Mouse (Mus musculus) E14TG2a.4 (cell line): Measurements from ENCODE around the gene Cracr2a.

Source experiments
- H3K27me3 ChIP-seq: 2 replicates; pipeline ENCODE4 v1.6.1; 2014; ENCODE audit warnings: low read length, control low read depth; ENCODE audit not compliant: insufficient read depth
- H3K36me3 ChIP-seq: 2 replicates; pipeline ENCODE4 v1.6.1; 2014; ENCODE audit warnings: low read length, control low read depth; ENCODE audit not compliant: insufficient read depth
- H3K4me1 ChIP-seq: replicated peaks from 2 replicates; pipeline ENCODE4 v1.6.1; 2014; ENCODE audit warnings: low read depth, low read length, control low read depth
- H3K4me3 ChIP-seq: replicated peaks from 2 replicates; pipeline ENCODE4 v1.5.1; 2014; ENCODE audit warnings: mild to moderate bottlenecking, low read length
- H3K9me3 ChIP-seq: 2 replicates; pipeline ENCODE4 v1.6.1; 2014; ENCODE audit warnings: low read length, control low read depth
- CTCF ChIP-seq: conservative IDR thresholded peaks from 2 replicates; pipeline ENCODE4 v1.5.1; 2014; ENCODE audit warnings: low read length
- NANOG ChIP-seq: IDR thresholded peaks from 2 replicates; pipeline ENCODE4 v1.6.1; 2014; ENCODE audit warnings: borderline replicate concordance, low read length, mixed read lengths
- POU5F1 ChIP-seq: IDR thresholded peaks from 2 replicates; pipeline ENCODE4 v1.6.1; 2014; ENCODE audit warnings: low read length, borderline replicate concordance

The Cracr2a gene

GRCm38 (mm10) chr6:127593487-127593886 is 32.3 kb downstream of the Cracr2a start:
- Histone ChIP-seq H3K36me3 (no peaks in the 10 kb centered on the region), H3K4me1 (peaks cover 4% of the 10 kb centered on the region; the same call in 1 of the 2 replicates), H3K9me3 (0 out of 2 replicates have a peak, but pooled peaks cover 6% of the 10 kb centered on the region), H3K4me3 (no peak overlapping the region), H3K27me3 (peaks cover 33% of the 10 kb centered on the region)
- TF ChIP-seq NANOG (no peak), CTCF (no peak), POU5F1 (no peak)

- Histone ChIP-seq H3K4me1 (peaks cover 4% of the 10 kb centered on the region; the same call in 1 of the 2 replicates), H3K27me3 (peaks cover 12% of the 10 kb centered on the region), H3K9me3 (0 out of 2 replicates have a peak, but pooled peaks cover 5% of the 10 kb centered on the region), H3K36me3 (no peaks in the 10 kb centered on the region), H3K4me3 (no peak overlapping the region)
- TF ChIP-seq CTCF = no peak
- no peak for TF ChIP-seq POU5F1
- TF ChIP-seq NANOG = no peak
These were observed 38.1 kb downstream of the Cracr2a start for GRCm38 (mm10) chr6:127599280-127599679.

GRCm38 (mm10) chr6:127605067-127606025 is 44.2 kb downstream of the Cracr2a start:
- no peaks in the 10 kb centered on the region for H3K36me3 ChIP-seq
- peaks cover 16% of the 10 kb centered on the region; the same call in 1 of the 2 replicates for H3K27me3 ChIP-seq
- no peak overlapping the region for H3K4me3 ChIP-seq
- no peak for TF ChIP-seq CTCF
- TF ChIP-seq NANOG = no peak
- no peak for TF ChIP-seq POU5F1
- no peaks in the 10 kb centered on the region for H3K4me1 ChIP-seq
- 0 out of 2 replicates have a peak, but pooled peaks cover 9% of the 10 kb centered on the region for H3K9me3 ChIP-seq

- H3K36me3 ChIP-seq = no peaks in the 10 kb centered on the region
- peaks cover 13% of the 10 kb centered on the region for H3K4me1 ChIP-seq
- TF ChIP-seq NANOG = no peak
- TF ChIP-seq POU5F1 = no peak
- no peak for TF ChIP-seq CTCF
These were observed 48.5 kb downstream of the Cracr2a start for GRCm38 (mm10) chr6:127609673-127610072.

GRCm38 (mm10) chr6:127611216-127611615 is 50.1 kb downstream of the Cracr2a start:
- no peaks in the 10 kb centered on the region for H3K36me3 ChIP-seq
- no peak overlapping the region for H3K4me3 ChIP-seq
- H3K4me1 ChIP-seq = peaks cover 16% of the 10 kb centered on the region
- peaks cover 21% of the 10 kb centered on the region for H3K27me3 ChIP-seq
- 0 out of 2 replicates have a peak, but pooled peaks cover 9% of the 10 kb centered on the region for H3K9me3 ChIP-seq
- no peak for TF ChIP-seq POU5F1
- no peak for TF ChIP-seq NANOG
- TF ChIP-seq CTCF = no peak

More at GRCm38 (mm10) chr6:127609673-127610072, 48.5 kb downstream of the Cracr2a start:
- Histone ChIP-seq H3K27me3 (peaks cover 32% of the 10 kb centered on the region), H3K9me3 (0 out of 2 replicates have a peak, but pooled peaks cover 9% of the 10 kb centered on the region), H3K4me3 (no peak overlapping the region)

GRCm38 (mm10) chr6:127614083-127614984 is 53.2 kb downstream of the Cracr2a start:
- peak overlapping the region; percentile 50 for H3K4me3 ChIP-seq
- H3K36me3 ChIP-seq = no peaks in the 10 kb centered on the region
- peaks cover 16% of the 10 kb centered on the region for H3K27me3 ChIP-seq
- TF ChIP-seq CTCF = no peak
- no peak for TF ChIP-seq NANOG
- TF ChIP-seq POU5F1 = no peak
- H3K9me3 ChIP-seq = no peaks in the 10 kb centered on the region
- peaks cover 31% of the 10 kb centered on the region for H3K4me1 ChIP-seq

- TF ChIP-seq CTCF = no peak
- TF ChIP-seq NANOG = no peak
- TF ChIP-seq POU5F1 = no peak
- H3K4me1 ChIP-seq = peaks cover 31% of the 10 kb centered on the region
- no peak overlapping the region for H3K4me3 ChIP-seq
- no peaks in the 10 kb centered on the region for H3K9me3 ChIP-seq
- H3K36me3 ChIP-seq = no peaks in the 10 kb centered on the region
- peaks cover 8% of the 10 kb centered on the region; the same call in 1 of the 2 replicates for H3K27me3 ChIP-seq
These were observed 55.5 kb downstream of the Cracr2a start for GRCm38 (mm10) chr6:127616623-127617022.
